Mouse (Mus musculus): ENCODE data around the gene Prdm2. TPM values are rescaled to one million over a fixed set of nuclear protein-coding genes. Genes with fewer than 3 reads are reported as not detected.

The Prdm2 gene
- polyA plus RNA-seq, 1 experiment = 13.5 TPM

GRCm38 (mm10) chr4:143248050-143248449 lies 35.3 kb upstream of the Prdm2 start:
- no peaks in the 10 kb centered on the region for H3K27me3 ChIP-seq (ENCODE audit: control insufficient read depth, insufficient read depth, low read length)
- no peak for TF ChIP-seq POLR2A (IDR thresholded peaks at IDR 0.05; ENCODE audit: low read depth, low read length)
- peak; percentile 39; the same call in 1 of the 2 replicates for TF ChIP-seq CTCF (IDR thresholded peaks at IDR 0.05; ENCODE audit: extremely low read depth, insufficient read depth, insufficient read length, insufficient replicate concordance)
- no peaks in the 10 kb centered on the region for H3K36me3 ChIP-seq (ENCODE audit: control insufficient read depth, insufficient read depth, low read length)
- H3K4me1 ChIP-seq (ENCODE audit: control insufficient read depth, insufficient read depth, insufficient read length) = no peaks in the 10 kb centered on the region
- 80% methylated on average over 5 of the region's 5 CpGs for WGBS
- DNase-seq (ENCODE audit: low read depth in 1 of 2, low spot score in 2 of 2) = no peak
- no peak overlapping the region for H3K4me3 ChIP-seq (ENCODE audit: extremely low read depth, insufficient read depth, insufficient read length)
- no peak overlapping the region for H3K27ac ChIP-seq (ENCODE audit: insufficient read depth, low read length)

- 85% methylated on average over 9 of the region's 9 CpGs for WGBS
- H3K36me3 ChIP-seq (ENCODE audit: control insufficient read depth, insufficient read depth, low read length) = no peaks in the 10 kb centered on the region
- no peak overlapping the region for H3K27ac ChIP-seq (ENCODE audit: insufficient read depth, low read length)
- H3K27me3 ChIP-seq (ENCODE audit: control insufficient read depth, insufficient read depth, low read length) = no peaks in the 10 kb centered on the region
- no peak overlapping the region for H3K4me3 ChIP-seq (ENCODE audit: extremely low read depth, insufficient read depth, insufficient read length)
- no peak for DNase-seq (ENCODE audit: low read depth in 1 of 2, low spot score in 2 of 2)
- H3K4me1 ChIP-seq (ENCODE audit: control insufficient read depth, insufficient read depth, insufficient read length) = no peaks in the 10 kb centered on the region
- TF ChIP-seq POLR2A (IDR thresholded peaks at IDR 0.05; ENCODE audit: low read depth, low read length) = no peak
- TF ChIP-seq CTCF (IDR thresholded peaks at IDR 0.05; ENCODE audit: extremely low read depth, insufficient read depth, insufficient read length, insufficient replicate concordance) = no peak
Measured at GRCm38 (mm10) chr4:143241294-143241693, 28.5 kb upstream of the Prdm2 start.

- 60% methylated on average over 9 of the region's 9 CpGs for WGBS
- TF ChIP-seq CTCF (IDR thresholded peaks at IDR 0.05; ENCODE audit: extremely low read depth, insufficient read depth, insufficient read length, insufficient replicate concordance) = no peak
- TF ChIP-seq POLR2A (IDR thresholded peaks at IDR 0.05; ENCODE audit: low read depth, low read length) = no peak
- Histone ChIP-seq H3K27me3 (ENCODE audit: control insufficient read depth, insufficient read depth, low read length) (no peaks in the 10 kb centered on the region), H3K36me3 (ENCODE audit: control insufficient read depth, insufficient read depth, low read length) (no peaks in the 10 kb centered on the region), H3K4me1 (ENCODE audit: control insufficient read depth, insufficient read depth, insufficient read length) (no peaks in the 10 kb centered on the region), H3K4me3 (ENCODE audit: extremely low read depth, insufficient read depth, insufficient read length) (no peak overlapping the region), H3K27ac (ENCODE audit: insufficient read depth, low read length) (no peak overlapping the region)
- no peak for DNase-seq (ENCODE audit: low read depth in 1 of 2, low spot score in 2 of 2)
Measured at GRCm38 (mm10) chr4:143239615-143240201, 26.9 kb upstream of the Prdm2 start.

GRCm38 (mm10) chr4:143239117-143239516 lies 26.3 kb upstream of the Prdm2 start:
- TF ChIP-seq CTCF (IDR thresholded peaks at IDR 0.05; ENCODE audit: extremely low read depth, insufficient read depth, insufficient read length, insufficient replicate concordance) (no peak), POLR2A (IDR thresholded peaks at IDR 0.05; ENCODE audit: low read depth, low read length) (no peak)
- DNase-seq (ENCODE audit: low read depth in 1 of 2, low spot score in 2 of 2) = no peak
- H3K36me3 ChIP-seq (ENCODE audit: control insufficient read depth, insufficient read depth, low read length) = no peaks in the 10 kb centered on the region
- WGBS = 73% methylated on average over 5 of the region's 5 CpGs
- no peaks in the 10 kb centered on the region for H3K27me3 ChIP-seq (ENCODE audit: control insufficient read depth, insufficient read depth, low read length)
- H3K4me1 ChIP-seq (ENCODE audit: control insufficient read depth, insufficient read depth, insufficient read length) = no peaks in the 10 kb centered on the region
- no peak overlapping the region for H3K27ac ChIP-seq (ENCODE audit: insufficient read depth, low read length)
- no peak overlapping the region for H3K4me3 ChIP-seq (ENCODE audit: extremely low read depth, insufficient read depth, insufficient read length)

GRCm38 (mm10) chr4:143238241-143239031 lies 25.6 kb upstream of the Prdm2 start:
- WGBS = 22% methylated on average over 23 of the region's 23 CpGs
- H3K27ac ChIP-seq (ENCODE audit: insufficient read depth, low read length) = no peak overlapping the region
- H3K36me3 ChIP-seq (ENCODE audit: control insufficient read depth, insufficient read depth, low read length) = no peaks in the 10 kb centered on the region
- no peaks in the 10 kb centered on the region for H3K4me1 ChIP-seq (ENCODE audit: control insufficient read depth, insufficient read depth, insufficient read length)
- H3K27me3 ChIP-seq (ENCODE audit: control insufficient read depth, insufficient read depth, low read length) = no peaks in the 10 kb centered on the region
- TF ChIP-seq POLR2A (IDR thresholded peaks at IDR 0.05; ENCODE audit: low read depth, low read length) = no peak
- TF ChIP-seq CTCF (IDR thresholded peaks at IDR 0.05; ENCODE audit: extremely low read depth, insufficient read depth, insufficient read length, insufficient replicate concordance) = peak; percentile 57; the same call in 1 of the 2 replicates
- peak; percentile 14 to 48 for DNase-seq (ENCODE audit: low read depth in 1 of 2, low spot score in 2 of 2)
- H3K4me3 ChIP-seq (ENCODE audit: extremely low read depth, insufficient read depth, insufficient read length) = peak overlapping the region; percentile 2; the same call in 1 of the 2 replicates

- TF ChIP-seq POLR2A (IDR thresholded peaks at IDR 0.05; ENCODE audit: low read depth, low read length) (no peak), CTCF (IDR thresholded peaks at IDR 0.05; ENCODE audit: extremely low read depth, insufficient read depth, insufficient read length, insufficient replicate concordance) (no peak)
- Histone ChIP-seq H3K4me1 (ENCODE audit: control insufficient read depth, insufficient read depth, insufficient read length) (no peaks in the 10 kb centered on the region), H3K27ac (ENCODE audit: insufficient read depth, low read length) (no peak overlapping the region), H3K4me3 (ENCODE audit: extremely low read depth, insufficient read depth, insufficient read length) (no peak overlapping the region), H3K36me3 (ENCODE audit: control insufficient read depth, insufficient read depth, low read length) (no peaks in the 10 kb centered on the region), H3K27me3 (ENCODE audit: control insufficient read depth, insufficient read depth, low read length) (no peaks in the 10 kb centered on the region)
- 78% methylated on average over 10 of the region's 10 CpGs for WGBS
- DNase-seq (ENCODE audit: low read depth in 1 of 2, low spot score in 2 of 2) = no peak
Measured at GRCm38 (mm10) chr4:143231790-143232422, 19.1 kb upstream of the Prdm2 start.

All from spleen, adult 2 months (tissue).